Mouse (Mus musculus) activated CD4-positive, CD25-positive, alpha-beta regulatory T cell, adult 9 weeks (primary cell): Measurements from ENCODE around the gene Pxdn. TPM values are rescaled to one million over a fixed set of nuclear protein-coding genes. Genes with fewer than 3 reads are reported as not detected.

Source experiments
- polyA plus RNA-seq: library from polyadenylated mRNA; unstranded; fragments of 100-300 nt; shearing (Covaris generic); gene quantifications from one replicate; pipeline ENCODE4 v1.2.1, GENCODE M21; 2017

Gene Pxdn
- polyA plus RNA-seq: not detected

DNA sequence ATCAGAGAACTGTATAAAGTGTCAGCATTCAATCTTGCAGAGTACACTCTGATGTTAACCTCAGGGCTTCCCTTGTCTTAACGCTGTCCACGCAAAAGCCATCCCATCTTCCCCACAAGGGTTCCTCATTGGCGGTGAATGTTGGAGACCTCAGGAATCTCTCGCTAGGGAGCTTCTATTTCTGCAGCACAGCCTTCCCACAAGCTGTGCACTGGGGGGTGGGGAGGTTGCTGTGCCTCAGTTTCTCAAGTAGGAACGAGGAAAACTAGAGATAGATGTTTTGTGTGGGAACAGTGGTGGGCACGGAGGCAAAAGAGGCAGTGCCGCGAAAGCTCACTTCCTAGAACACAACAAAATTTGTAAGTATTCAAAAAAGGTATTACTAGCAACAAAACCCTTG, at the start of gene Pxdn:
Gene Pxdn (plus strand): TSS at position 301 of the 400 bp plus-strand sequence.

Other genes starting within 250 kb of the Pxdn start
- gene Tpo, start 195.0 kb downstream of the Pxdn start, polyA plus RNA-seq: not detected